Mouse (Mus musculus) 3T3-L1 (cell line): ENCODE data around the gene Gm9945.

Source experiments
- DNase-seq: peaks from one replicate; pipeline ENCODE4 v3.0.0-alpha.2; 2015; ENCODE audit warnings: low read depth, low spot score

Gene Gm9945

GRCm38 (mm10) chr11:53479783-53480301, at the start of gene Gm9945, which contains the start of gene Sowaha:
Gene Gm9945 (plus strand): TSS chr11:53480166.
Gene Sowaha (minus strand): TSS chr11:53480274.
- DNase-seq, result no peak

GRCm38 (mm10) chr11:53430300-53430669, 49.7 kb upstream of the Gm9945 start:
- peak; percentile 68 for DNase-seq

- DNase-seq, result peak; percentile 100
These were observed 49.2 kb upstream of the Gm9945 start, which contains the start of the genes Uqcrq and Gdf9 for GRCm38 (mm10) chr11:53430670-53431346. Gene Uqcrq (minus strand): TSS chr11:53430831. Gene Gdf9 (plus strand): TSS chr11:53431023.

- no peak for DNase-seq
These were observed 48.5 kb upstream of the Gm9945 start for GRCm38 (mm10) chr11:53431347-53432056.

GRCm38 (mm10) chr11:53433057-53433456, 46.9 kb upstream of the Gm9945 start:
- DNase-seq, result no peak

GRCm38 (mm10) chr11:53435504-53435903, 44.5 kb upstream of the Gm9945 start:
- no peak for DNase-seq

GRCm38 (mm10) chr11:53436338-53436737, 43.6 kb upstream of the Gm9945 start:
- DNase-seq, result no peak

- no peak for DNase-seq
These were observed 38.0 kb upstream of the Gm9945 start for GRCm38 (mm10) chr11:53441921-53442320.

- DNase-seq, result peak; percentile 45
These were observed 36.1 kb upstream of the Gm9945 start for GRCm38 (mm10) chr11:53443861-53444260.

- DNase-seq, result no peak
These were observed 34.4 kb upstream of the Gm9945 start for GRCm38 (mm10) chr11:53445562-53445961.

GRCm38 (mm10) chr11:53446183-53446582, 33.8 kb upstream of the Gm9945 start:
- DNase-seq, result no peak

GRCm38 (mm10) chr11:53447996-53448395, 32.0 kb upstream of the Gm9945 start:
- DNase-seq, result no peak

- DNase-seq, result no peak
These were observed 31.4 kb upstream of the Gm9945 start for GRCm38 (mm10) chr11:53448529-53448928.

- no peak for DNase-seq
These were observed 29.8 kb upstream of the Gm9945 start for GRCm38 (mm10) chr11:53450070-53450705.

- no peak for DNase-seq
These were observed 28.6 kb upstream of the Gm9945 start for GRCm38 (mm10) chr11:53451361-53451760.

- DNase-seq, result no peak
These were observed 27.6 kb upstream of the Gm9945 start for GRCm38 (mm10) chr11:53452396-53452795.

GRCm38 (mm10) chr11:53453031-53453430, 26.9 kb upstream of the Gm9945 start:
- DNase-seq, result no peak

- peak; percentile 78 for DNase-seq
These were observed 23.2 kb upstream of the Gm9945 start, which contains the start of the genes Gm10447 and Shroom1 for GRCm38 (mm10) chr11:53456474-53457371. Gene Gm10447 (minus strand): TSS chr11:53457110. Gene Shroom1 (plus strand): TSS chr11:53457205.

- peak; percentile 37 for DNase-seq
These were observed 22.5 kb upstream of the Gm9945 start for GRCm38 (mm10) chr11:53457372-53457954.

- DNase-seq, result no peak
These were observed 21.0 kb upstream of the Gm9945 start for GRCm38 (mm10) chr11:53458996-53459395.

- DNase-seq, result peak; percentile 89
These were observed 19.8 kb upstream of the Gm9945 start for GRCm38 (mm10) chr11:53460192-53460591.
